ENCODE assay signal across 22 mouse cellular contexts in the genomic region with DNA sequence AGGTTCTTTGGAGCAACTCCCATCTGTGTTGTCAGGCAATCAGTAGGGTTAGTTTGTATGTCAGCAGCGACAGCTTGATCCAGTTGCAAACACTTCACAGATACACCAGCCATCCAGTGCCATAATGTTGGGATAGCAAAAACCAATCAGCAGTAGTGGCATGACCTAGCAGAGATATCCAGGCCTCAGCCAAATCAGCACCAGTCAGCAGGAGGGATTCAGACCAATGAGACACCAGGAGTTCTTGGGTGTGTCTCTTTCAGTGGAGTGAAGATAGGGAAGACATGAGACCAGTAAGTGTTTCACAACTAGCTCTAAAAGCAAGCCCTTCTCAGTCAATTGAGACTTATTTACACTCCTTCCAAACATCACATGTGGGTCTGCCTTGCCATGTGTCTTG. TPM values are rescaled to one million over a fixed set of nuclear protein-coding genes. Genes with fewer than 3 reads are reported as not detected.
DNase-seq lines count a peak whose midpoint lies in the region; ATAC-seq lines count a peak whose summit lies in the region.
"Had no signal": no experiment of that assay in that cellular context is flagged by ENCODE, and none has a peak within 500 bp of the region (broad histone marks: within the 10 kb centered on the region; RNA-seq: fewer than 3 reads in every experiment).

No protein-coding gene starts in this region.

- peaks cover 17% of the 10 kb centered on the region; the same call in 1 of the 2 replicates for H3K27me3 ChIP-seq in heart, embryonic 12.5 days (replicated peaks)
- peaks cover 11% of the 10 kb centered on the region for H3K27me3 ChIP-seq in liver, embryonic 13.5 days
- H3K27me3 ChIP-seq: limb, embryonic 15.5 days; neural tube, embryonic 15.5 days had no signal

- no peak overlapping the region for H3K4me2 ChIP-seq in heart, embryonic 12.5 days
- H3K4me2 ChIP-seq in liver, embryonic 13.5 days = no peak overlapping the region
- H3K4me2 ChIP-seq: embryonic facial prominence, embryonic 13.5 days; limb, embryonic 15.5 days; neural tube, embryonic 15.5 days had no signal

- no peaks in the 10 kb centered on the region for H3K9me3 ChIP-seq in heart, embryonic 12.5 days (replicated peaks)
- 0 out of 2 replicates have a peak, but pooled peaks cover 4% of the 10 kb centered on the region for H3K9me3 ChIP-seq in liver, embryonic 13.5 days (replicated peaks)
- H3K9me3 ChIP-seq: embryonic facial prominence, embryonic 13.5 days; limb, embryonic 15.5 days; neural tube, embryonic 15.5 days had no signal

- WGBS in heart, embryonic 12.5 days = 87% methylated on average over 1 of the region's 1 CpGs
- 71% methylated on average over 1 of the region's 1 CpGs for WGBS in liver, embryonic 13.5 days (ENCODE audit: insufficient replicate concordance)

- intact Hi-C loops in left cerebral cortex, postnatal 25 days (cut with DNase I) = no loop called here

- no peaks in the 10 kb centered on the region for H3K36me3 ChIP-seq in heart, embryonic 12.5 days
- no peaks in the 10 kb centered on the region for H3K36me3 ChIP-seq in liver, embryonic 13.5 days
- H3K36me3 ChIP-seq: embryonic facial prominence, embryonic 13.5 days; limb, embryonic 15.5 days; neural tube, embryonic 15.5 days had no signal

- H3K9ac ChIP-seq in heart, embryonic 12.5 days = no peak overlapping the region
- no peak overlapping the region for H3K9ac ChIP-seq in liver, embryonic 13.5 days
- H3K9ac ChIP-seq: embryonic facial prominence, embryonic 13.5 days; forebrain, postnatal 0 days; limb, embryonic 15.5 days; neural tube, embryonic 15.5 days had no signal

- peak; percentile 85 for ATAC-seq in heart, embryonic 12.5 days (ENCODE audit: insufficient number of reproducible peaks, low FRiP score)
- 0 out of 2 replicates have a peak, but pooled peaks have one; percentile 18 for ATAC-seq in common myeloid progenitor, adult 5-6 weeks (replicated peaks; ENCODE audit: low read depth, poor library complexity, severe bottlenecking)
- ATAC-seq in liver, embryonic 13.5 days (ENCODE audit: low read depth) = peak; percentile 98
- ATAC-seq in megakaryocyte-erythroid progenitor cell, adult 5-6 weeks (replicated peaks; ENCODE audit: low FRiP score, low TSS enrichment, poor library complexity, severe bottlenecking) = peak; percentile 92
- ATAC-seq: forebrain, postnatal 0 days; lung, postnatal 0 days; midbrain, embryonic 16.5 days had no signal

- H3K4me1 ChIP-seq in heart, embryonic 12.5 days (replicated peaks) = no peaks in the 10 kb centered on the region
- H3K4me1 ChIP-seq in liver, embryonic 13.5 days (replicated peaks) = peaks cover 34% of the 10 kb centered on the region
- H3K4me1 ChIP-seq: embryonic facial prominence, embryonic 13.5 days; limb, embryonic 15.5 days; neural tube, embryonic 15.5 days had no signal

- DNase-seq in heart, adult 9 months (ENCODE audit: low spot score in 2 of 2) = no peak
- peak; percentile 59 for DNase-seq in liver, embryonic 13.5 days
- no peak for DNase-seq in T-cell, adult 2 months (ENCODE audit: low spot score)
- DNase-seq in left cerebral cortex, postnatal 25 days (ENCODE audit: low spot score in 2 of 2) = no peak
- no peak for DNase-seq in ovary, postnatal 10 days (ENCODE audit: low spot score)
- DNase-seq: adrenal gland, adult 8-10 months; cerebellum, adult 9-10 months; forebrain, postnatal 0 days; kidney, adult 18-20 months; layer of hippocampus, postnatal 36 days; thymus, adult 18-20 months; thymus, postnatal 4 days had no signal

- H3K27ac ChIP-seq in heart, embryonic 12.5 days (ENCODE audit: poor library complexity, severe bottlenecking) = no peak overlapping the region
- peak overlapping the region; percentile 77 for H3K27ac ChIP-seq in liver, embryonic 13.5 days
- H3K27ac ChIP-seq: embryonic facial prominence, embryonic 13.5 days; kidney, postnatal 0 days; layer of hippocampus, adult 2 months; limb, embryonic 15.5 days; neural tube, embryonic 15.5 days had no signal

- no peak overlapping the region for H3K4me3 ChIP-seq in heart, embryonic 12.5 days
- H3K4me3 ChIP-seq in liver, embryonic 13.5 days (replicated peaks) = no peak overlapping the region
- H3K4me3 ChIP-seq: embryonic facial prominence, embryonic 13.5 days; layer of hippocampus, adult 2 months; limb, embryonic 15.5 days; neural tube, embryonic 15.5 days had no signal

RNA-seq across cellular contexts. Expression of gene Zdhhc14, which starts 7.7 kb away (rescaled TPM):
- 1.6 and 1.9 TPM in 2 replicates for polyA plus RNA-seq in heart, embryonic 12.5 days (2016; fragmentation: Nextera tagmentation; extraction: Ambion mirVana)
- 2.2 and 5.5 TPM in 2 replicates for total RNA-seq in common myeloid progenitor, adult 5-6 weeks (2017)
- 4.7 and 6.0 TPM in 2 replicates for polyA plus RNA-seq in liver, embryonic 13.5 days (2015; fragmentation: Nextera tagmentation; extraction: Ambion mirVana)
- 17.2 and 19.2 TPM in 2 replicates for total RNA-seq in megakaryocyte-erythroid progenitor cell, adult 5-6 weeks (2014; fragmentation: Nextera tagmentation)
- total RNA-seq in megakaryocyte-erythroid progenitor cell, adult 5-6 weeks (2017) = 7.0 and 9.8 TPM in 2 replicates
- total RNA-seq in left cerebral cortex, postnatal 25 days (2021) = 10 to 100 TPM; 51.3 to 53.2 TPM

RNA-seq across cellular contexts. Expression of gene Tmem242, which starts 44.6 kb away (rescaled TPM):
- 108 and 111 TPM in 2 replicates for polyA plus RNA-seq in heart, embryonic 12.5 days (2016; fragmentation: Nextera tagmentation; extraction: Ambion mirVana)
- total RNA-seq in common myeloid progenitor, adult 5-6 weeks (2017) = 48.0 and 52.0 TPM in 2 replicates
- polyA plus RNA-seq in liver, embryonic 13.5 days (2015; fragmentation: Nextera tagmentation; extraction: Ambion mirVana) = 54.1 and 55.9 TPM in 2 replicates
- total RNA-seq in megakaryocyte-erythroid progenitor cell, adult 5-6 weeks (2014; fragmentation: Nextera tagmentation) = 39.4 and 43.1 TPM in 2 replicates
- total RNA-seq in megakaryocyte-erythroid progenitor cell, adult 5-6 weeks (2017) = 31.2 and 34.8 TPM in 2 replicates
- total RNA-seq in left cerebral cortex, postnatal 25 days (2021) = 10 to 100 TPM; 84.3 to 92.8 TPM

Comparison
In these comparisons a context has a peak if more than half of its experiments do, and no peak if none do; other contexts are left out.
1. ATAC-seq: peak in every context shown above with its lines; median percentile 98 in liver, embryonic 13.5 days; 92 in megakaryocyte-erythroid progenitor cell, adult 5-6 weeks; 85 in heart, embryonic 12.5 days; 18 in common myeloid progenitor, adult 5-6 weeks.